Mouse (Mus musculus): ENCODE measurements around the gene Clasp2. TPM values are rescaled to one million over a fixed set of nuclear protein-coding genes. Genes with fewer than 3 reads are reported as not detected.

Clasp2 gene
- polyA plus RNA-seq, 1 experiment = 14.8 TPM

DNA sequence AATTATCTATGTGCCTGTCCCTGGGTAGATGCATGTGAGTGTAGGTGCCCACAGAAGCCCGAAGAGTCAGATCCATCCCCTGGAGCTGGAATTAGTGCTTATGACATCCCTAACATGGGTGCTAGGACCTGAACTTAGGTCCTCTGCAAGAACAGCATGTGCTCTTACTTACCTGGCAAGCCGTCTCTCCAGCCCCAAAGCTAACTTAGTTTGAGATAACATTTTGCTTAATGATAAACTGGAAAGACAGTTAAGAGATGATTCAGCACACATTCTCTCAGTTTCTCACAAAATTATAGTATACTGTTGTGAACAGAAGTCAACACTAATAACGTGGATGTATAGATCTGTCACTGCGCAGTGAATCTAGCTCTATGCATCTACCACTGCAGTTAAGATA is 225.6 kb downstream of the Clasp2 start:
- no peak for DNase-seq
- 93% methylated on average over 4 of the region's 4 CpGs for WGBS
- no peaks in the 10 kb centered on the region for H3K4me1 ChIP-seq (ENCODE audit: control insufficient read depth, insufficient read depth, low read length)
- no peak overlapping the region for H3K4me3 ChIP-seq (replicated peaks; ENCODE audit: extremely low read depth, low read depth, low read length)
- TF ChIP-seq CTCF (IDR thresholded peaks at IDR 0.05; ENCODE audit: insufficient read depth, low read length) (no peak), POLR2A (IDR thresholded peaks at IDR 0.05; ENCODE audit: borderline replicate concordance, extremely low read depth, low read depth, low read length) (no peak)

DNA sequence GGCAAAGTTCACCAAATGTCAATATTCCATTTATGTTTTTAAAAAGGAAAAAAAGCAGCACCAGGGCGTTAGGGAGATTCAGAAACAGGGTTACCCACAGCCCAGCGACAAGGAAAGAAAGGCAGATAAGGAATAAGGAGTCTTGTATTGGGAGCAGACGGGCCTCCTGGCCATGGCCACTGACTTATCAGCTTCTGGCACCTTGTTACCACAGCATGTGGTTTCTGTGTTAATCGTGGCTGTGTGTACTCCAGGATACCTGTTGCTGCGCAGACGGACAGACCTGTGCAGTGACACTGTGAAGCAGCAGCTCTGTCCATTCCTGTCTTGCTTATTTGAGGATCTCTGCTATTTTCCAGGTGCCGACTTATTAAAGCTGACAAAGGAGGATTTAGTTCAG is 227.7 kb downstream of the Clasp2 start:
- H3K4me3 ChIP-seq (replicated peaks; ENCODE audit: extremely low read depth, low read depth, low read length) = no peak overlapping the region
- no peaks in the 10 kb centered on the region for H3K4me1 ChIP-seq (ENCODE audit: control insufficient read depth, insufficient read depth, low read length)
- TF ChIP-seq POLR2A (IDR thresholded peaks at IDR 0.05; ENCODE audit: borderline replicate concordance, extremely low read depth, low read depth, low read length) (no peak), CTCF (IDR thresholded peaks at IDR 0.05; ENCODE audit: insufficient read depth, low read length) (no peak)
- WGBS = 89% methylated on average over 7 of the region's 7 CpGs
- DNase-seq = no peak

Other genes with a start within 250 kb of the Clasp2 start
- gene Pdcd6ip, start 33.2 kb upstream of the Clasp2 start, polyA plus RNA-seq (2012; rRNA removed) = 90.6 and 120 TPM in 2 replicates
- 37.9 and 55.9 TPM in 2 replicates for gene Ubp1, start 189.5 kb downstream of the Clasp2 start, polyA plus RNA-seq (2012; rRNA removed)